Mouse (Mus musculus) T-cell, adult 2 months (primary cell): ENCODE results near the gene Sgca.

Source experiments
- DNase-seq: peaks from one replicate; pipeline ENCODE4 v3.0.0; 2022; ENCODE audit warnings: low spot score

Gene Sgca

DNA sequence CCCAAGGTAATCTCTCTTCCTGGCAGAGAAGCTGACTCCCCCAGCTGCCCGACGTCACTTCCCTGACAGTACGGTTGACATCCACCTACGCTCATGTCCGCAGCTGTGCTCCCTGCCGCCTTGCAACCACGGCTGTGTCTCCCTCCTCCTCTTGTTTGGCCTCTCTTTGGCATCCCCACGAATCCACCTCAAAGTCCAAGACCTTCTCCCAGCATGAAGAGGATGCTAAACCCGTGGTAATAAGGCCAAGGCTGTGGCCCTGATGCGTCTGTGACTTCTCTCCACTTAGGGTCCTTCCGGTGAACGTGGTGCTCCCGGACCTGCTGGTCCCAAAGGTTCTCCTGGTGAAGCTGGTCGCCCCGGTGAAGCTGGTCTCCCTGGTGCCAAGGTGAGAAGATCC, 33.1 kb downstream of the Sgca start:
- DNase-seq, result no peak

DNA sequence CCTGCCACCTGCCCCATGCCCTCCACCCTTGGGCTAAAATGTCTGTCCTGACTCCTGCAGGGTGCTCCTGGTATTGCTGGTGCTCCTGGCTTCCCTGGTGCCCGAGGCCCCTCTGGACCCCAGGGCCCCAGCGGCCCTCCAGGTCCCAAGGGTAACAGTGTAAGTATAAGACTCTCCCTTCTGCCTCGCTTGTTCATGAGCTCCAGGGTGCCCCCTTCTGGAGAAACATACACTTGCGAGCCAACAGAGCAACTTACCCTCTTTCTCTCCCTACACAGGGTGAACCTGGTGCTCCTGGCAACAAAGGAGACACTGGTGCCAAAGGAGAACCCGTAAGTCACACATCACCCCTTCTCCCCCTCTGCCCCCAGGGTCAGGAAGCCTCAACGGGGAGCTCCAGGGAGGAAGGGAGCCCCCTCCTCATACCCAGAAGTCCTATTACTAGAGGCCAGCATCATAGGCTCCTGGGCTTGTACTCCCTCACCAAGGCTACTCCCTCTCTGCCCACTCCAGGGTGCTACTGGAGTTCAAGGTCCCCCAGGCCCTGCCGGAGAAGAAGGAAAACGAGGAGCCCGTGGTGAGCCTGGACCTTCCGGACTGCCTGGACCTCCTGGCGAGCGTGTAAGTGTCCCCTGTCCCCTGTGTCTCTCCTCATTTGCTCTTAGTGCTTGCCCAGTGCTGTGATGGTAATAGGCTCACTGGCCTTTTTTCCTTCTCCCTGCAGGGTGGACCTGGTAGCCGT, 33.7 kb downstream of the Sgca start:
- DNase-seq, result peak; percentile 45

DNA sequence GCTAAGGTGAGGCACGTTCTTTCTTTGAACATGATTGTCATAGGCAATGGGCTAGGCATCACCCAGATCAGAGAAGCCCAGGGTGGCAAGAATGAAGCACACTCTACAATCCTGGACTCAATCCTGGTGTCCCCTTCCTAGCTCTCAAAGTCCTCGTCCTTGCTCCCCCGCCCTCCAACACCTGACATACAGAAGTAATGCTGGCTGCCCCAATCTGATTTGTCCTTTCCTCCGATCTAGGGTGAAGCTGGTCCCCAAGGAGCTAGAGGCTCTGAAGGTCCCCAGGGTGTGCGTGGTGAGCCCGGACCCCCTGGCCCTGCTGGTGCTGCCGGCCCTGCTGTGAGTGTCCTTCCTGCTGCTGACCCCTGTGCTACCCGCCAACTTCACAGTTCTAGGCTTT, 34.4 kb downstream of the Sgca start:
- DNase-seq, result no peak

GRCm38 (mm10) chr11:94941121-94941520, 35.0 kb downstream of the Sgca start:
- no peak for DNase-seq

- peak; percentile 47 for DNase-seq
Measured at GRCm38 (mm10) chr11:94939280-94939679, 36.8 kb downstream of the Sgca start.

GRCm38 (mm10) chr11:94938296-94938695, 37.8 kb downstream of the Sgca start:
- no peak for DNase-seq

DNA sequence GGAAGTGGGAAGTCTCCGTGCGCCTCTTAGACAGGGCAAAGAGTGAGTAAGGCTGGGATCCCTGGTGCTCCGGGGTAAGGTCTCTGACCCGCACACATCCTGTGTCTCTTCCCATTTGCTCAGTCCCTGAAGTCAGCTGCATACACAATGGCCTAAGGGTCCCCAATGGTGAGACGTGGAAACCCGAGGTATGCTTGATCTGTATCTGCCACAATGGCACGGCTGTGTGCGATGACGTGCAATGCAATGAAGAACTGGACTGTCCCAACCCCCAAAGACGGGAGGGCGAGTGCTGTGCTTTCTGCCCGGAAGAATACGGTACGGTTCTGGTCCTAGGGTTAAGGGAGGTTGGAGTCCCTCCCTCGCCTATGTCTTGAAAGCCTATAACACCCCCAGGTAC, 38.3 kb downstream of the Sgca start:
- no peak for DNase-seq

- DNase-seq, result no peak
Measured at GRCm38 (mm10) chr11:94937335-94937781, 38.8 kb downstream of the Sgca start.

GRCm38 (mm10) chr11:94936851-94937295, 39.3 kb downstream of the Sgca start:
- peak; percentile 71 for DNase-seq

- no peak for DNase-seq
Measured at GRCm38 (mm10) chr11:94936045-94936444, 40.1 kb downstream of the Sgca start, which contains the start of gene Col1a1. Gene Col1a1 (plus strand): TSS chr11:94936224.

GRCm38 (mm10) chr11:94934526-94934925, 41.6 kb downstream of the Sgca start:
- no peak for DNase-seq

GRCm38 (mm10) chr11:94933584-94933983, 42.5 kb downstream of the Sgca start:
- no peak for DNase-seq

DNA sequence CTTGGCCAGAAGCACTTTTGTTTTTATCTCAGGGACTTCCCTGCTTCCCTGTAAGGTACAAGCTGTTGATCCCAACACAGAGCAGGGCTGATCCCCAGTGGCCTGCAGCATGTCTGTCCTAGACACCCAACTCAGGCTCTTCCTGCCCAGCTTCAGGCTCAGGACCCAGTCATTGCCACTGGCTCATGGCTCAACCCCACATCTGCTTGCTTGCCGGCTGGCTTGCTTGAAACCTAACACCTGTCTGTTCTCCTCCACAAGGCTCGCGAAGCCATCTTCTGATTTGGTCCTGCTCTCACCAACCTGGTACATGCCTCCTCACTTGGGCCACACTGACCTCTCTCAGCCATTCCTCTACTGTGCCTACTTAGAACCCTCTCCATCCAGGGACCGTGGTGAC, 46.0 kb downstream of the Sgca start:
- no peak for DNase-seq

GRCm38 (mm10) chr11:94929599-94929998, 46.5 kb downstream of the Sgca start:
- DNase-seq, result no peak

DNA sequence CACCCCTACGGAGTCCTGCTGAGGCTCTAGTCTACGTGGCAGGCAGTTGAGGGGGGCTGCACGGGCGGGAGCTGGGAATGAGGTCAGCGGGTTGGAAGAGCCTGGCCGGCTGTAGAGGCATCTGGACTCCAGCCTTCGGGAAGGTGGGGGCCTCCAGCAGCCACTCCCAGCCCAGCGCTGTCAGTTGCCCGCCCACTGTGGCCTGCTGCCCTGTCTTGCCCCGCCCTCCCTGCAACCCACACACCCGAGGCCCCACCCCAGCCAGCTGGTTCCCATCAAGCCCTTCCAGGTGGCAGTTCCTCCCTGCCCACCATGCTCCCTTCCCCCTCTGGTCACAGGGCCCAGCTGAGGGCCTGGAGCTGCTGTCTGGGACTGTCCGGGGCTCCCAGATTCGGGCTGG, 47.3 kb downstream of the Sgca start:
- DNase-seq, result no peak

- DNase-seq, result no peak
Measured at GRCm38 (mm10) chr11:94927771-94928291, 48.3 kb downstream of the Sgca start.

GRCm38 (mm10) chr11:94926431-94926830, 49.7 kb downstream of the Sgca start:
- no peak for DNase-seq

- DNase-seq, result no peak
Measured at GRCm38 (mm10) chr11:94924977-94925376, 51.1 kb downstream of the Sgca start.

DNA sequence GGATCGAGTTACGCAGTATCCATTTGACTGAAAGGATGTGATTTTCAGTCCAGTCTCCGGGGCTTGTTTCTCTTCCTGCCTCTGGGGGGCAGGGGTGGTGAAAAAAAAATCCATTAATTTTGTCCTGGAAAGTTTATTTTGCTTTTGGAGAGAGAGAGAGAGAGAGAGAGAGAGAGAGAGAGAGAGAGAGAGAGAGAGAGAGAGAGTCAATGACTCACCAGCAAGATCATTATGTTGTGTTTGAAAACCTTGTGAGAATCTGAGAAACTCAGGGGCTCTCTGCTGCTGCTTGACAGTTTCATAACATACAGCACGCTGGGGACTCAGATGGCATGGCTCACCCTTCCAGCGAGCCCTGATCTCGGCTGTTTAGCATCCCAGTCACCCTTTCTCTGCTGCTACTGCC, 55.1 kb downstream of the Sgca start:
- DNase-seq, result no peak

DNA sequence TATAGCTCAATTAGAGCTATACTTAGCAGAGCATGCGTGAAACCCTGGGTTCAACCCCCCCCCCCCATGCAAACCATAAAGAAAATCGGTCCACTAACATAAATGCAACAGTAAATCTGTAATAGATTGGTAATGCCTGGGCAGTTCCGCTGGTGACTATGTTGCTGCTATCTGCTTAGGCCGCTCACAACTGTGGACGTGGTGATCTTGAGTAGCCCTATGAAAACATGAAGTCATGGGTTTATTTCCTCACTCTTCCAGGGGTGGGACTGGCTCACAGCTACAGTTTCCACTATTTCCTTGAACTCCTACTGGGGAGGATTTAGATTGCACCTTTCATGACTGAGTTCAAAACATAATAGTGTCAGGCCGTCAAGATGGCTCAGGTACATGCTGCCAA, 58.4 kb downstream of the Sgca start:
- no peak for DNase-seq

DNA sequence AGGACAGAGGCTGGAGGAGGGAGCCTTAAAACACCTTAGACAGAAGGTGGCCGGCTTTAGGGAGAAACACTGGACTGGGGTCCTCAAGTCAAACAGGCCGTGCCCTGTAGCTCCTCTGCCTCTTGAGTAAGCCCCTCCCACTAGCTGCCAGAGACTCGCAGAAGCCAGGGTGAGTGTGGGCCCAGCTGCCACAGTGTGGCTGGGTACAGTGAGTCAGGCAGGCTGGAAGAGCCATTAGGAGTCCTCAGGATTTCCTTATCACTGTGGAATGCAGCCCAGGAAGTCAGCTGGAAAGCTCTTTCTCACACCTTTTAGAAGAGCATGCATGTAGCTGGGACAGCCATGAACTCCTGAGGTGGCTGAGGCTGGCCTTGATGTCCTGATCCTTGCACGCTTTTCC, 59.6 kb downstream of the Sgca start:
- no peak for DNase-seq

GRCm38 (mm10) chr11:94915675-94916403, 60.3 kb downstream of the Sgca start:
- DNase-seq, result no peak
